Mouse (Mus musculus) lung, adult 2 months (tissue): ENCODE measurements around the gene Zcwpw1.

Experiments used
- CTCF ChIP-seq: fragments of 200-500 bp; IDR thresholded peaks from 2 replicates; pipeline ENCODE4 v1.5.1; 2011; ENCODE audit warnings: mild to moderate bottlenecking, low read length, control low read depth; ENCODE audit not compliant: insufficient read depth
- POLR2A ChIP-seq: fragments of 200-500 bp; IDR thresholded peaks from 2 replicates; pipeline ENCODE4 v1.6.1; 2011; ENCODE audit warnings: low read depth, mild to moderate bottlenecking, control low read depth, low read length, borderline replicate concordance; ENCODE audit errors: extremely low read depth

- TF ChIP-seq CTCF (peak; percentile 97), POLR2A (no peak)
Observed at GRCm38 (mm10) chr5:137756882-137757661, 30.5 kb upstream of the Zcwpw1 start.
